Mouse (Mus musculus) gastrocnemius, postnatal 36 days (tissue): ENCODE data around the gene Rpa2. TPM values are rescaled to one million over a fixed set of nuclear protein-coding genes. Genes with fewer than 3 reads are reported as not detected.

Experiments
- total RNA-seq, 2 experiments: library from RNA; stranded (reverse); gene quantifications; 2 replicates each; pipeline ENCODE4 v1.2.3; 2021

Gene Rpa2
- total RNA-seq, 2 experiments from 2014 or later = 13.8 to 14.7 TPM

Other genes with a start within 250 kb of the Rpa2 start
- gene Atpif1, start 234.7 kb upstream of the Rpa2 start, total RNA-seq = 10 to 100 TPM; 49.5 to 51.2 TPM
- 10 to 100 TPM; 40.0 to 47.4 TPM for gene Dnajc8, start 232.8 kb upstream of the Rpa2 start, total RNA-seq
- 1 to 10 TPM in 1 of 2 experiments, under 1 TPM in 1; 0.64 to 1.0 TPM for gene Ptafr, start 204.3 kb upstream of the Rpa2 start, total RNA-seq
- gene Eya3, start 129.3 kb upstream of the Rpa2 start, total RNA-seq = 10 to 100 TPM; 10.4 to 12.7 TPM
- gene Xkr8, start 35.8 kb upstream of the Rpa2 start, total RNA-seq = under 1 TPM; 0.51 to 0.74 TPM
- gene Smpdl3b, start 11.1 kb upstream of the Rpa2 start, total RNA-seq = under 1 TPM; 0.42 to 0.74 TPM
- under 1 TPM; 0.72 to 0.87 TPM for gene Themis2, start 28.1 kb downstream of the Rpa2 start, total RNA-seq
- 10 to 100 TPM; 11.2 to 12.5 TPM for gene Ppp1r8, start 74.8 kb downstream of the Rpa2 start, total RNA-seq
- 10 to 100 TPM; 21.8 to 22.3 TPM for gene Stx12, start 116.2 kb downstream of the Rpa2 start, total RNA-seq
- 10 to 100 TPM; 22.0 to 29.5 TPM for gene Fam76a, start 154.2 kb downstream of the Rpa2 start, total RNA-seq
- gene Fgr, start 205.8 kb downstream of the Rpa2 start, total RNA-seq = under 1 TPM in 1 of 2 experiments, not detected in 1; 0.10 TPM
- 10 to 100 TPM; 27.4 to 31.7 TPM for gene Ahdc1, start 242.9 kb downstream of the Rpa2 start, total RNA-seq